Mouse (Mus musculus) embryo, embryonic 10.5 days (tissue): ENCODE results near the gene Ntn1.
A peak's percentile ranks its signal among the peaks of the same experiment; 100 is the strongest.

Experiments used
- DNase-seq: peaks from one replicate; pipeline ENCODE4 v3.0.0-alpha.2; 2015; ENCODE audit warnings: low spot score

Ntn1 gene

DNA sequence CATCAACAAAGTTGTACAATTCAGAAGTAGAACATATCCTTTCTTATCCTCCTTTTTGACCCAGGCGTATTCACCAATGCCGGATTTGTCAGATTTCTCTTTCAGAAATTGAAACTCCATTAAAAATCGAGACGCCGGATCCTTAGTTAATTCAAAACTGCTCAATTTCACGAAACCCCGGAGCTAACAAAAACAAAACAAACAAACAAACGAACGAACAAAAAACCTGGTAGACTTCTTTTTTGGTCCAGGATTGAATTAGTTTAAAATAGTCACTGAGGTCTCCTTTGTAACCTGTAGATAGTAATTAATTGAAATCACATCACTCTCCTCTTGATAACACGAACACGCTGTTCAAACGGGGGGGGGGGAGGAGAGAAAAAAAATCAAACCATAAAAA, 16.5 kb downstream of the Ntn1 start:
- DNase-seq = peak; percentile 42

DNA sequence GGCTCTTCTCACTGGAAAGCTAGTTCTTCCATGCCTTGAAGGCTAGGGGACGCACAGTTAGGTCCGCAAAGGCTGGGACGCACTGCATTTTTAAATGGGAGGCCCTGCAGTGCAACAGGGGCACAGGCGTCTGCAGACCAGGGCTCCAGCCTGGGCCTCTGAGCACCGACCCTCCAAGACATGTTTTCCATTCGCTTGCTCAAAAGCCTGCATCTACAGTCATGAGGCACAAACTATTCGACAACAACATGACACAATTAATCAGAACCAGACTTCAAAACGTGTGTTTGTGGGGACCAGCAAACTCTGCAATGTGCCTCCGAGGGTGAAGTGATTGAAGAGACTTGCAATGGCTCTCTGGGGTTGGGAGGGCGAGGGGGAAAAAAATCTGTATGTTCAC, 17.1 kb downstream of the Ntn1 start:
- DNase-seq = peak; percentile 68

- no peak for DNase-seq
Observed at GRCm38 (mm10) chr11:68381833-68382232, 18.8 kb downstream of the Ntn1 start.

DNA sequence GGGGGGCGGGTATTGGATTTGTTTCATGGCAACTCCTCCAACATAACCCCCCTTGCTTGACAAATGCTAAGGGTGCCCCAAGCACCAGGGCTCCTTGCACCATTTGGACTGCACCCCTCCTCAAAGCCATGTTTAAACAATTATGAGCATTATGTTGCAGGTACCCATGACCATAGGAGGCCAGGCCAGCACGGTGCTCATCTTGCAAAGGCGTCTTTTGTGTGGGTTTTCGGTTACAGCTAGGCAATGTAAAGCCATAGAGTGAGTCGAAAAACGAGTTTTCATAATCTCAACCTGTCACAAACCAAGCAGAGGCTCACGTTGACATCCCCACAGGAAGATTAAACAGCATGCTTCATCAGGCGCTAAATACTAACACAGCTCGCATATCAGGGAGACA, 19.3 kb downstream of the Ntn1 start:
- no peak for DNase-seq

- DNase-seq = peak; percentile 56
Observed at GRCm38 (mm10) chr11:68378946-68379764, 21.5 kb downstream of the Ntn1 start.

- peak; percentile 71 for DNase-seq
Observed at GRCm38 (mm10) chr11:68378419-68378818, 22.2 kb downstream of the Ntn1 start.

DNA sequence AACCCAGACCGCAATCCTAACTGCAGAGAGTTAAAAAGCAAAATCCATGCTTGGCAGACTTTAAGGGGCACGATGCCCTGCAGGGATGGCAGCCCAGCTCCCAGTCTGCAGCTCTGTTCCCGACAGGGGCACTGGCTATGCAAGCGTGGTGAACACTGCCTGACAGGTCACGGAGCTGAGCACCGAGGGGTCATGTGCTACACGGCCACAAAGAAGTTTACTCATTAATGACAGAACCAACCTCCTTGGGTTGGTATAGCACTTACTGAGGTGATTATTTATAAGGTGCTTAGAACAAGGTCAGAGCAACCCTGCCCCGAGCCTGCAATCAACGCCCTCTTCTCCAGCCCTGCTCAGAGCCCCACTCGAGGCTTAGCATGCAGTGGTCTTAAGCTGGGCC, 27.5 kb downstream of the Ntn1 start:
- no peak for DNase-seq

- DNase-seq = peak; percentile 42
Observed at GRCm38 (mm10) chr11:68371609-68372008, 29.0 kb downstream of the Ntn1 start.

- DNase-seq = no peak
Observed at GRCm38 (mm10) chr11:68356901-68357300, 43.7 kb downstream of the Ntn1 start.

DNA sequence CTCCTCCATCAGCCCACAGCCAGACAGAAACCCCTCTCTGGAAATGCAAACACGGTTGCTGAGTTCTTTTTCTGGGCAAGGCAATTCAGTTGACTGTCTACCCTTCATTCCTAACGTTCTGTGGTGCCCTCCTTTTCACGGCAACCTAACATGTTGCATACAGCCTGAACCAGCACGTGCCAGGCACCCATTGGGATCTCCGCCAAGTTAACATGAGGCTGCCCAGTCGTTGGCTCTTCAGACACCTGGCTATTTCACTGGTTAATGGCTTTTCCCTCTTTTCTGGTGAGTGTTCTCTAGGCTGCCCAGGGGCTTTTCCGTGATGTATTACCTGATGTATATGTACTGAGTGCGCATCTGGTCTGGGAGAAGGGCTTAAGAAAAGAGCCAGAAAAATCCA, 45.1 kb downstream of the Ntn1 start:
- DNase-seq = no peak

GRCm38 (mm10) chr11:68354848-68355247, 45.8 kb downstream of the Ntn1 start:
- no peak for DNase-seq

GRCm38 (mm10) chr11:68352236-68352635, 48.4 kb downstream of the Ntn1 start:
- peak; percentile 16 for DNase-seq

- DNase-seq = no peak
Observed at GRCm38 (mm10) chr11:68348851-68349250, 51.8 kb downstream of the Ntn1 start.

DNA sequence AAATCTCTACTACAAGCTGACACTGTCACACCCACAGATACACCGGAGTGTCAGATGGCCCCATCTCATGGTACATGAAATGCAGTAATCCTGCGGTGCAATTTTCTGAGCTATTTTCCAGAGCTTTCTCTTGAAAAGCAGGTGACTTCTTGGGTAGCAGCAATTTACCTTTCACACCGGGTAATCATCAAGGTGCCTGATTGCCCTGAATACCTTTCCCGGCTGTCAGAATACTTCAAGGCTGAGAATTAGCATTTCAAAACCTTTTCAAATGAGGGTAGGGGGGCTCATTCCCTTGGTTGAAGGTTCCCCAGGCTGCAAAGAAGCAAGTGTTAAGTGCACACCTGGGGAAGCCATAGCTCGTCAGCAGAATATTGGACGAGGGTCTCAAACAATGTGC, 52.5 kb downstream of the Ntn1 start:
- DNase-seq = no peak

DNA sequence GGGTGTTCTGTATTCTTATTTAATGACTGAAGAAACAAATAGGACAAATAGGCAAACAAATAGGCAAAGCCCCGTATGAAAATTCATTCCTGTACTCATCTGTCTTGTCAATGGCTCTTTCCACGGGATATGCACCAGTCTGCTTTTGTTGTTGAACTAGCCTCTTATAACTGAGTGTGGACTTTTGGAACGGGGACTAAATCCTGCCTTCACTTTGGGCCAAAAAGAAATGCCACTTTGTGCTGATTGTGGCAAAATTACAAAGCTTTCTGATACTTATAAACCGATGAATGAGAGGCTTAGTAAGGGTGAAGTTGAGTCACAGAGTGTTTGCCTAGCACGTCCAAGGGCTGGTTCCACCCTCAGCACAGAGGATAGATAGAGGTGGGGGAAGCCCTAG, 53.1 kb downstream of the Ntn1 start:
- DNase-seq = no peak

- DNase-seq = no peak
Observed at GRCm38 (mm10) chr11:68346099-68346498, 54.5 kb downstream of the Ntn1 start.

GRCm38 (mm10) chr11:68344221-68344620, 56.4 kb downstream of the Ntn1 start:
- no peak for DNase-seq

DNA sequence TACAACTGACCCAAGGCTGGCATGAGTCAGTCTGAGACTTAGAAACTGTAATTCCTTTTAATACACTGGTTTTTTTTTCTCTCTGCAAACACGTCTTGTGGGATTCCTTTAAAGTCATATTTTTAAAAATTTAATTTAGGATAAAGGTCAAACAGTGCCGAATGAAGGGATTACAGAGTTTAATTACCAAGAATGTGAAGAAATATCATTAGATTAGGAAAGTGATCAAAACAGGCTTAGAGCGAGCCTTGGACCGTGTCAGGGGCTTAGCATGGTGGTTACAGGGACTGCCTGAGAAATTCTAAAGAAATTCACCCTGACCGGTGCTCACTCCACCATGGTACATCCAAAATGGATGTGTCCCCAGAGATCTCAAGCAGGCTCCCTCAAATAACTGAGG, 57.9 kb downstream of the Ntn1 start:
- no peak for DNase-seq

- DNase-seq = no peak
Observed at GRCm38 (mm10) chr11:68342003-68342400, 58.6 kb downstream of the Ntn1 start.

DNA sequence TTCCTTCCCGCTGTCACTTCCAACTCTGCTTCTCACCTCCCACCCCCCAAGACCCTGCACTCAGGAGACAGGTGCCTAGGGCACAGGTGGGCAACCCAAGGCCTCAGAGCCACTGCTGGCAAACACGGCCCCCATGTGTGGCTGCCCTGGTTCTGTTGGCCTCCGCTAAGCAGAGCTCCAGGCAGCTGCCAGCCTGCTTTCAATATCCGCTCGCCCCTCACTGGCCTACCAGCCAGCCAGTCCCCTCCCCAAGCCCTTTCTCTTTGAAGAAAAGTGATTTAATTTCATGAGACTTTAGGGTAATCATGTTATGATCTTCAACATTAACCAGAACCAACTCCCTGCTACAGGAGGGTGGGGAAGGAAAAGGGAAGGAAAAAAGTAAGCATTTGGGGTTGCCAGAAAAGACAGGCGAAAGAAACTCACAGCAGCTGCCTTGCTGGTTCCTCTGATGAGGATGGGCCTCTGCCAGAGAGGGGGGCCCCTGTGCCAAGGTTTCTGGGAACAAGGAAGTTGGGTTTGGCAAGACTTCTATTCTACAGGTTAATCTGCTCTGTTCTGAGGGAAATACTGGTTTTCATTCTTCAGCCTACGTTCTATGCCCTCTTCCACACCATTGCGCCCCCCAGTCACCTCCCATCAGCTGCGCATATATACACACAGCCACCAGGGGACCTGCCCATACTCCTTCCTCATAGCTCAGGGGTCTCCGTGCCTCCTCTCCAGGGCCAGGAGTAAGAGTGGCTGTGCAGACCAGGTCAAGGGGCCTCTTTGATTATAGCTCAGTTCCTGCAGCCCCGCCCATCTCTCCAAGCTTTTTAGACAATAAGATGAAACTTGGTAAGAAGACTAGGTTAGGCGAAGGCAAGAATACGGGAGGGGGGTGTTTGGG, 59.3 kb downstream of the Ntn1 start:
- peak; percentile 36 for DNase-seq

DNA sequence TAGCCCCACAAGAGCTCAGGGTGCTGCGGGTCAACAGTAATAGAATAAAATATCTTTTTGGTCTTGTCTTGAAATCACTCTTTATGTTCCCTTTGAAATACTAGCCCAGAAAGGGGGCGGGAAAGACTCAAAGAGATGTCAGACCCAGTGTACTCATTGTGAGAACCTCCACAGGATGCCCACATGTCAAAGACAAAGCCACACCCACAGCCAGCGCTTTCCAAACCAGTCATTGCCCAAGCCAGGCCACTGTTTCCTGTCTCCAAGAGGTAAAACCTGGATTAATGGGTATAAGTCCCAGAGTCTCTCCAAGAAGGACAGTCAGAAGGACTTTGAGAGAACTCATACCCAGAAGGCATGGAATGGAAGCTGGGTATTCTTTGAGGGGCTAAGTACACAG, 60.3 kb downstream of the Ntn1 start:
- DNase-seq = no peak

DNA sequence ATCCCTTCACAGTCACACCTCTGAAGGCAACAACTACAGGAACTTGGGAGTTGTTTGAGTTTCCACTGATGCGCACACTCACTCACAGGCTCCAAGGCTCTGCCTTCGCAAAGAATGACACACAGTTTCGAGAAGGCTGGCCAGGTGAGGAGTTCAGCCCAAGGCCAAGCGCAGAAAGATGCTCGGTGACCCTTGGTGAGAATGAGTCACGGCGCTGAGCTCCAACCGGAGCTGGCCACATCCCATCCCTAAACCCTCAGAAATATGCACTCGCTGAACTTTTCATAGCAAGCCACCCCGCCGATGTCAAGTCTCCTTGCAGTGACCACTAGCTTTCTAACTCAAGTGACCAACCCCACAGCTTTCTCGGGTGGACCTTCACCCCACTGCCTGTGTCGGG, 60.8 kb downstream of the Ntn1 start:
- no peak for DNase-seq

- DNase-seq = no peak
Observed at GRCm38 (mm10) chr11:68339331-68339730, 61.3 kb downstream of the Ntn1 start.
